Mouse (Mus musculus) stomach, postnatal 0 days (tissue): ENCODE measurements around the gene Usp48. TPM values are rescaled to one million over a fixed set of nuclear protein-coding genes. Genes with fewer than 3 reads are reported as not detected.
A peak's percentile ranks its signal among the peaks of the same experiment; 100 is the strongest.

Source experiments
- ATAC-seq: fragments of 200-750 bp; cut with Nextera tagmentation; 2 replicates; pipeline ENCODE4 v1.8.0; 2017; ENCODE audit not compliant: low FRiP score, low TSS enrichment
- DNase-seq: peaks from one replicate; pipeline ENCODE4 v3.0.0-alpha.2; 2016; ENCODE audit warnings: low spot score
- H3K27ac ChIP-seq: fragments of 300-500 bp; sonication (generic); replicated peaks from 2 replicates; pipeline ENCODE4 v1.5.1; 2014; ENCODE audit warnings: mild to moderate bottlenecking, control low read depth
- H3K27me3 ChIP-seq: fragments of 300-500 bp; sonication (generic); 2 replicates; pipeline ENCODE4 v1.6.1; 2014; ENCODE audit warnings: low read length; ENCODE audit not compliant: control insufficient read depth, insufficient read depth
- H3K36me3 ChIP-seq: fragments of 300-500 bp; sonication (generic); 2 replicates; pipeline ENCODE4 v1.6.1; 2014; ENCODE audit warnings: low read length, mixed read lengths; ENCODE audit not compliant: control insufficient read depth, insufficient read depth
- H3K4me1 ChIP-seq: fragments of 300-500 bp; sonication (generic); replicated peaks from 2 replicates; pipeline ENCODE4 v1.6.1; 2014; ENCODE audit warnings: antibody characterized with exemption; ENCODE audit not compliant: control insufficient read depth, insufficient read depth
- H3K4me2 ChIP-seq: fragments of 300-500 bp; sonication (generic); replicated peaks from 2 replicates; pipeline ENCODE4 v1.6.1; 2014; ENCODE audit warnings: low read depth, mild to moderate bottlenecking, control low read depth, moderate library complexity
- H3K4me3 ChIP-seq: fragments of 300-500 bp; sonication (generic); 2 replicates; pipeline ENCODE4 v1.5.1; 2014; ENCODE audit warnings: low read depth, low read length, control low read depth
- H3K9ac ChIP-seq: fragments of 300-500 bp; sonication (generic); 2 replicates; pipeline ENCODE4 v1.6.1; 2014; ENCODE audit warnings: mild to moderate bottlenecking, low read length, control low read depth, mixed read lengths
- H3K9me3 ChIP-seq: fragments of 300-500 bp; sonication (generic); 2 replicates; pipeline ENCODE4 v1.6.1; 2016; ENCODE audit warnings: low read length; ENCODE audit not compliant: control insufficient read depth
- CTCF ChIP-seq: IDR thresholded peaks from 2 replicates; pipeline ENCODE4 v1.5.1; 2016; ENCODE audit warnings: antibody characterized with exemption, low read depth, mild to moderate bottlenecking, moderate library complexity
- EP300 ChIP-seq: optimal IDR thresholded peaks from 2 replicates; pipeline ENCODE3; 2016; ENCODE audit warnings: antibody characterized with exemption
- WGBS: fragments of 180-500 bp; shearing (Covaris S2); extraction: QIAGEN DNeasy Blood & Tissue Kit; methylation state at CpG from one replicate; pipeline ENCODE4 v1.1.7; 2014; 5-methylcytosine and 5-hydroxymethylcytosine counted together
- polyA plus RNA-seq: library from polyadenylated mRNA; unstranded; fragments of >200 nt; fragmentation: Nextera tagmentation; extraction: Ambion mirVana; gene quantifications from 2 replicates; pipeline ENCODE4 v1.2.1, GENCODE M21; 2015

Usp48 gene
- polyA plus RNA-seq, result 30.0 and 35.4 TPM in 2 replicates

GRCm38 (mm10) chr4:137593601-137594495 is at the start of gene Usp48:
Gene Usp48 (plus strand): TSS chr4:137593755.
- Histone ChIP-seq H3K4me1 (no peaks in the 10 kb centered on the region), H3K4me2 (peak within 1 kb of the TSS; percentile 65), H3K36me3 (no peaks in the 10 kb centered on the region), H3K4me3 (peak within 1 kb of the TSS; percentile 93), H3K9ac (peak within 1 kb of the TSS; percentile 91), H3K9me3 (no peaks in the 10 kb centered on the region), H3K27me3 (no peaks in the 10 kb centered on the region), H3K27ac (peak within 1 kb of the TSS; percentile 100)
- WGBS, result under 1% methylated on average over 84 of the region's 92 CpGs
- TF ChIP-seq EP300 (no peak), CTCF (no peak)
- DNase-seq (peak; percentile 99), ATAC-seq (peak; percentile 94)

GRCm38 (mm10) chr4:137545568-137545967 is 48.0 kb upstream of the Usp48 start:
- Histone ChIP-seq H3K27ac (no peak overlapping the region), H3K4me3 (no peak overlapping the region), H3K4me1 (no peaks in the 10 kb centered on the region), H3K27me3 (no peaks in the 10 kb centered on the region), H3K9me3 (no peaks in the 10 kb centered on the region), H3K4me2 (no peak overlapping the region), H3K36me3 (peaks cover 55% of the 10 kb centered on the region), H3K9ac (no peak overlapping the region)
- ATAC-seq (no peak), DNase-seq (no peak)
- no peak for TF ChIP-seq CTCF
- TF ChIP-seq EP300, result no peak
- 95% methylated on average over 9 of the region's 9 CpGs for WGBS

GRCm38 (mm10) chr4:137546003-137546525 is 47.5 kb upstream of the Usp48 start:
- Histone ChIP-seq H3K27me3 (no peaks in the 10 kb centered on the region), H3K27ac (no peak overlapping the region), H3K9me3 (no peaks in the 10 kb centered on the region), H3K4me3 (no peak overlapping the region), H3K4me1 (no peaks in the 10 kb centered on the region), H3K36me3 (peaks cover 57% of the 10 kb centered on the region), H3K4me2 (no peak overlapping the region), H3K9ac (no peak overlapping the region)
- 78% methylated on average over 5 of the region's 5 CpGs for WGBS
- DNase-seq (peak; percentile 59), ATAC-seq (no peak)
- TF ChIP-seq EP300 (no peak), CTCF (peak; percentile 76)

GRCm38 (mm10) chr4:137553466-137553865 is 40.1 kb upstream of the Usp48 start:
- Histone ChIP-seq H3K9me3 (no peaks in the 10 kb centered on the region), H3K27ac (no peak overlapping the region), H3K36me3 (peaks cover 47% of the 10 kb centered on the region), H3K27me3 (no peaks in the 10 kb centered on the region), H3K4me2 (no peak overlapping the region), H3K4me3 (no peak overlapping the region), H3K9ac (no peak overlapping the region), H3K4me1 (no peaks in the 10 kb centered on the region)
- 93% methylated on average over 17 of the region's 17 CpGs for WGBS
- TF ChIP-seq CTCF, result no peak
- TF ChIP-seq EP300, result no peak
- DNase-seq (no peak), ATAC-seq (no peak)

GRCm38 (mm10) chr4:137556673-137557210 is 36.8 kb upstream of the Usp48 start:
- H3K27ac ChIP-seq, result no peak overlapping the region
- peaks cover 48% of the 10 kb centered on the region for H3K36me3 ChIP-seq
- no peak overlapping the region for H3K9ac ChIP-seq
- 85% methylated on average over 11 of the region's 16 CpGs for WGBS
- no peak for TF ChIP-seq EP300
- no peak for TF ChIP-seq CTCF
- H3K4me1 ChIP-seq, result no peaks in the 10 kb centered on the region
- H3K4me3 ChIP-seq, result no peak overlapping the region
- no peaks in the 10 kb centered on the region for H3K27me3 ChIP-seq
- no peak overlapping the region for H3K4me2 ChIP-seq
- ATAC-seq (no peak), DNase-seq (no peak)
- H3K9me3 ChIP-seq, result no peaks in the 10 kb centered on the region
